Mouse (Mus musculus): ENCODE data around the gene Slc30a7.

DNA sequence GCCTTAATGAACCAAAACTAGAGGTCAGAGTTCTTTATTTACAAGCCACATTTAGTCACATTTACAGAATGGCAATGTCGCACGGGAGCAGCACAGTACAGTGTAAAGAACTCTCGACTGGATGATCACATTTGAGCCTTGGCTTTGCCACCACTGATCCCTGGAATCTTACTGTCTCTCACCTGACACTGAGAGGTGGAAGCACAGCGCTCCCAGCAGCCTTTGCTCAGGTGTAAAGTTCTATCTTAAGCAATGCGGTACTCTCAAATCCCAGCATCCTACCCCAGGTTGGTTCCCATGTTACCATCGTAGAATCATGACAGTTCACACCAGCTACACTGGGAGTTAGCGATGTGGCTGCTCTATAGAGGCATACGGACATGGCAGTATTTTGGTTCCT lies 65.7 kb downstream of the Slc30a7 start:
- no peak for TF ChIP-seq EP300 (IDR thresholded peaks at IDR 0.05; ENCODE audit: insufficient read depth, low read depth, low read length)
- TF ChIP-seq CTCF (IDR thresholded peaks at IDR 0.05) = no peak
